Mouse (Mus musculus): Measurements from ENCODE around the gene Map7d1.

- TF ChIP-seq EP300 (IDR thresholded peaks at IDR 0.05), result peak; percentile 57
- TF ChIP-seq CTCF (IDR thresholded peaks at IDR 0.05), result peak; percentile 96
These were observed 28.9 kb downstream of the Map7d1 start for GRCm38 (mm10) chr4:126227077-126227761.
